Mouse (Mus musculus): Measurements from ENCODE around the gene Irf2.

Irf2 gene

DNA sequence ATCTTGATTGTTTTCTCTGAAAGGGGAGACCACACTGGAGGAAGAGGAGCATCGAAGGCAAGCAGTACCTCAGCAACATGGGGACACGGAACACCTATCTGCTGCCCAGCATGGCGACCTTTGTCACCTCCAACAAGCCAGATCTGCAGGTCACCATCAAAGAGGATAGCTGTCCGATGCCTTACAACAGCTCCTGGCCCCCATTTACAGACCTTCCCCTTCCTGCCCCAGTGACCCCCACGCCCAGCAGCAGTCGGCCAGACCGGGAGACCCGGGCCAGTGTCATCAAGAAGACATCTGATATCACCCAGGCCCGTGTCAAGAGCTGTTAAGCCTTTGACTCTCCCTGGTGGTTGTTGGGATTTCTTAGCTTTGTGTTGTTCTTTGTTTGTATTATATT lies 106.4 kb downstream of the Irf2 start:
- DNase-seq, result no peak

DNA sequence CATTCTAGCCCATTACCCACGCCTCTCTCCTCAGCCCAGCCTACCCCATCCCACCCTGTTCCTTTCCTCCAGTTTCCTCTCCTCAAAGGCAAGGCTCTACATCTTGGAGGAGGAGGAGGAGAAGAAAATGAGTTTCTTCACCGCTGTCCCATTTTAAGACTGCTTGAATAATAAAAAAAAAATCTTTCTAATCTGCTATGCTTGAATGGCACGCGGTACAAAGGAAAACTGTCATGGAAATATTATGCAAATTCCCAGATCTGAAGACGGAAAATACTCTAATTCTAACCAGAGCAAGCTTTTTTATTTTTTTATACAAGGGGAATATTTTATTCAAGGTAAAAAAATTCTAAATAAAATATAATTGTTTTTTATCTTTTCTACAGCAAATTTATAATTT lies 107.4 kb downstream of the Irf2 start:
- no peak for DNase-seq

DNA sequence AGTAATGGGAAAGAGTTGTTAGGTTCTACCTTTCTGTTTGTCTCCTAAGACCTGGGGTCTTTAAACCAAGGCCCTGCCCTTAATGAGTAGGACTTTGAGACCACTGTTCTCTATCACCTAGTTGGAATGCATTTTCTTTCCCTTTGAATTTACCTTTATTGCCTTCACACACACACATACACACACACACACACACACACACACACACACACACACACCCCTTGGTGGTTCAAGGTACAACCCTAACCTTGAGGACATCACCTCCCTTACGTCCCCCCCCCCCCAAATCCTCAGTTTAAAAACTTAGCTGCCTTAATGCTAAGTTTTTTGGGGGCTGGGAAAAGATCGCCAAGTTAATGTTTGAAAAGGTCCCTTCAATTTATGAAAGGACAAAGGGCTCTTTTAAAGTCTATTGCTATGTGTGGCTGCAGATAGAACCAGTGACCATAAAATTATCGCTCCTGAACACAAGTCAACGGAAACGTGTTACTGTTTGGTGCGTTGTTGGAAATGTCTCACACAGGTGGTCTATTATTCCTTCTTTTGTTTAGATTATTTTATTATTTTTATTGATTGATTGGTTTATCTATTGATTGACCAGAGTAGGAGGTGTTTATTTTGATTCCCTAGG lies 108.6 kb downstream of the Irf2 start:
- DNase-seq, result no peak

DNA sequence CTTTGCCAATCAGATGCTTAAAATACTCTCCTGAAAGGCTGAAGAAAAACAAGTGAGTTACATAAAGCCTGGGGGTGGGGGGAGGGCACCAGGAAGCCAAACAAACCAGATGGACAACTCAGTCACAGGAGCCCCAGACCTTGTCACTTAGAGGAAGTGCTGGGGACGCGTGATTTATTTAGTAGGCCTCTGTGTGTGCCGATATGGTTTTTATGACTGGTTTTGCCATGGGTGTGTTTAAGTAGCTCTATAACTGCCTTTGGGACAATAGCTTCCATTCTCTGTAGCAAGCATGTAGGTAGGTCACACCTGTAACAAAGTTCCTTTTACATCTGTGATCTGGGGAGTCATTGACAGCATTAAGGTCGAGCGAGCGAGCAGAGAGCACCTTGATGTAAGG lies 109.4 kb downstream of the Irf2 start:
- no peak for DNase-seq

DNA sequence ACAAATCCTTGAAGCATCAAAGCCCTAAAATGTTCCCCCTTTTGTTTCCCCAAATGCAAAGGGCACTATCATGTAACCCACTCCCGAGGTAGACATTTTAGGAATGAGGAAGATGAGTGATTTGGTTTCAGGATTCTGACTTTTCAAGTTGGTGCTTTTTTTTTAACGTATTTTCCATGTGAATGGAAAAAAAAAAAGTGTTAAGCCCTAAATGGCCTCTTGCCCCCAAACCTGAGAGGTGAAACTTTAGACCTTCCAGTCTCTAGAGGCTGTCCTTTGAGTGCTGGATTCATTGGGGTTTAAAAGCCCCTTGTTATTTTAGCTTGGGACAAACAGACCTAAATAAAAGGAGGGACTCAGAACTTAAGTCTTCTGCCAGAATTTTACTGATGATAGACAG lies 109.9 kb downstream of the Irf2 start:
- no peak for DNase-seq

- no peak for DNase-seq
Measured at GRCm38 (mm10) chr8:46850258-46850897, 110.8 kb downstream of the Irf2 start.

GRCm38 (mm10) chr8:46851560-46851959 lies 112.0 kb downstream of the Irf2 start:
- no peak for DNase-seq

DNA sequence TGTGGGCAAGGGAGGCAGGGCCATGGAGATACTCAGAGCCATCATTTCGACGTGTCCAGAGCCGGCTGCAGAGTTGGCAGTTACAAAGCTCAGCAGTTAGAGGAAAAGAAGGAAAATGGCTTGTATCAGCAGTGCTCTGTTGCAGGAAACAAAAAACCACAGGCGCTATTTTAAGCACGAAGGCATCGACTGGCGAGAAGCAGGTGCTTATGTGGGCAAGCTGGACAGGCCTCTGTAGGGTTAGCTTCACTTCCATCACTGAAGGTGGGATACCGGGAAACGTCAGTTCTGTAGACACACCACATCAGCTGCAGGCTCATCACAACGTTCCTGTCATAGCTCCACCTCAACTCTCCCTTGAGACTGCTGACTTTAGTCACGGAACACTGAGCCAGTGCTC lies 112.8 kb downstream of the Irf2 start:
- DNase-seq, result no peak

DNA sequence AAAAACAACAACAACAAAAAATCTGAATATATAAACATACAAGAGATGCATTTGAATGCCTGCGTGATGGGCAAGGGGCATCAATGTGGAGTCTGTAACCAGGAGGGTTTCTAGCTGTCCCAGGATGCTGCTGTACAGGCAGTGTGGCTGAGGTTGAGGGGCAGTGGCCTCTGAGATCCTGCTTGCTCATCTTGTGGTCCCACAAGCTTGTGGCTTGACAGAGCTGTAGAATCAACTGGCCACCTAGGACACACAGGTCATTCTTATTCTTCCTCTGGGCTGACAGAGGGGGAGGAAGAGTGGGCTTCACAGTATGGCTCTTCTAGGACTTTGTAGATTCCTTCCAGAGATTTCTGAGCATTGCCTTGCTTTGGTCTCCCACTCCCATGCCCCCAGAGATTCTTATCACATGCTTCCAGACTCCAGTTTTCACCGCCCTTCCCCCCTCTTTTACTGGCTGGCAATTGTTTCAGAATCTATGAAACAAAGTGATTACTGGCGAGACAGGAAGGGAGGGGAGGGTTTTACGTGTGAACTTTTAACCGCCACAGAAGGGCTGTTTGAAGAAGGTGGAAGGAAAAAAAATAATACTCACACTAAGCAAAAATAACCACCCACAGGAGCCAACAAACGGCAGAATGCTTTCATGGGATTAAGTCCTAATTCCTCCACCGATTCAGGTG lies 119.8 kb downstream of the Irf2 start:
- DNase-seq, result peak; percentile 31

DNA sequence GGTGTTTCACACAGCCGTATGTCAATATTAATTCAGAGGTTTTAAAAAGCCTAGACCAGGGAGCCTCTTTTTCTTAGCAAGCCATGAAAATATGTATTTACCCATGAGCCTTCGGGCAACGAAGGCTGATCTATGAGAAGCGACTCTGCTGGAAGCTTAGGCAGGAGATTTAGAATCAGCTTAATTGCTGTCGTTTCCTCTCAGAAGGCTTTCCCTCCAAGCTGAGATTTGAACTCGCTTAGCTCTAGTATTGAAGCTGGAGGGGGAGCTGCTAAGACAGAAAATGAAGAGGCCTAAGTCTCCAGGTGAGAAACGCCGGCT lies 120.3 kb downstream of the Irf2 start:
- DNase-seq, result no peak

- DNase-seq, result no peak
Measured at GRCm38 (mm10) chr8:46862508-46862907, 123.0 kb downstream of the Irf2 start.

- no peak for DNase-seq
Measured at GRCm38 (mm10) chr8:46865428-46865827, 125.9 kb downstream of the Irf2 start.

DNA sequence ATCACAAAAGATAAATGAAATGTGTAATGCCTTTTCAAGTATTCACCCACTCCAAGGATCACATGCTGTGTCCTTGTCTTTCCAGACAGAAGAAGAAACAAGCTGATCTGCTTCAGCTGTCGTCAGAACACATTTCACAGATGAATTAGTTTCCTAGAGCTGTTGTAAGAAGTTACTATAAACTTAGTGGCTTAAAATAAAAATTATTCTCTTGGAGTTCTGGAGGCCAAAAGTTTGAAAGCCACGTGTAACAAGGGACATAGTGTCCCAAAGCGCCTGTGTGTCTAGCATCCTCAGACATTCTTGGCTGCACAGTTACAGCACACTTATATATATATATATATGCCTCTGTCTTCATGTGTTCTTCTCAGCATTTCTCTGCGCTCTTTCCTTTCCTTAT lies 127.9 kb downstream of the Irf2 start:
- DNase-seq, result no peak

DNA sequence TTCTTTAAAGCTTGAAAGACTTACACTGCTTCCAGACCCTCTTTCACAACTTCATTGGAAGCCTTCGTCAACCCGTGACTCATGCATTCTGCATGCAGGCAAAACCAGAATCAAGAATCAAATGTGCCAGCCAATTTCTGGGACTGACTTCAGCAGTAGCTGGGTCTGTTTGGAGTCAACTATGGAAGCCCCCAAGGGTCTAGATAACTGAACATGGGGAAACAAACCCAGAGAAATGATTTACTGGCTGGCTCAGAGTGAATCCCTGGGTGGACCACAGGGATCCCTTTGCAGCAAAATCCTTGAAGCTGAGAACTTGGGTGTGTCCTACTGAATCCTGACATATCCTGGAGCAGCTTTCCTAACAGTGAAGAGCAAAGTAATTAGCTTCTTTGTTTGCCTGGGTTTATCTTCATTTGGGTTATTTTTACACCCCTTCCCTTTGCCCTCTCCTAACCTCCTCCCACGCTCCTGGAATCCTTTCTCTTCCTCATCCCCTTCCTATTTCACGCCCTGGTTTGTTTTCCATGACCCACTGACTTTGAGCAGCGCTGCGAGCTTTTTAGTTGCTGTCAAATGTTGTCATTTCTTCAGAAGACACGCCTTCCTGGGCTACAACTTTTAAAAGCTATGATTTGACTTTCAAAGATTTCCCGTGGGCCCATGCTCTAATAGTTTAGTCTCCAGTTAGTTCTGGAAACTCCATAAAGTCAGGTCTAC lies 129.0 kb downstream of the Irf2 start:
- no peak for DNase-seq

- DNase-seq, result no peak
Measured at GRCm38 (mm10) chr8:46869521-46869925, 130.0 kb downstream of the Irf2 start.

DNA sequence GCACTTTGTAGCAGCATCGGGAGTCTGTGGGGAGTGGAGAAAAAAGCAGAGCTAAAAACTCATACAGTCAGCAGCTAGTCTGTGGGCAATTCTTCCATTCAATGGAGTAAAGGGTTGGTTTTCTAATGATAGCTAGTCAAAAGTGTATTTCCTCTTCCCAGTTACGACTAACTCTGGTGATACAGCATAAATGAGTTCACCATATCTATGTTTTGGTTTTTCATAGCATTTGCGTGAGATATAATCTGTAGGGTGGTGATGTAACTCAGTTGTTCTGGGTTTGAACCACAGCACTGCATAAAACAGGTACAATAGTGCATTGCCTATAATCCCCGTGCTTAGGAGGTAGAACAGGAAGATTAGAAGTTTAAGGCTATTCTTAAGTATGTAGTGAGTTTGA lies 131.6 kb downstream of the Irf2 start:
- DNase-seq, result no peak

DNA sequence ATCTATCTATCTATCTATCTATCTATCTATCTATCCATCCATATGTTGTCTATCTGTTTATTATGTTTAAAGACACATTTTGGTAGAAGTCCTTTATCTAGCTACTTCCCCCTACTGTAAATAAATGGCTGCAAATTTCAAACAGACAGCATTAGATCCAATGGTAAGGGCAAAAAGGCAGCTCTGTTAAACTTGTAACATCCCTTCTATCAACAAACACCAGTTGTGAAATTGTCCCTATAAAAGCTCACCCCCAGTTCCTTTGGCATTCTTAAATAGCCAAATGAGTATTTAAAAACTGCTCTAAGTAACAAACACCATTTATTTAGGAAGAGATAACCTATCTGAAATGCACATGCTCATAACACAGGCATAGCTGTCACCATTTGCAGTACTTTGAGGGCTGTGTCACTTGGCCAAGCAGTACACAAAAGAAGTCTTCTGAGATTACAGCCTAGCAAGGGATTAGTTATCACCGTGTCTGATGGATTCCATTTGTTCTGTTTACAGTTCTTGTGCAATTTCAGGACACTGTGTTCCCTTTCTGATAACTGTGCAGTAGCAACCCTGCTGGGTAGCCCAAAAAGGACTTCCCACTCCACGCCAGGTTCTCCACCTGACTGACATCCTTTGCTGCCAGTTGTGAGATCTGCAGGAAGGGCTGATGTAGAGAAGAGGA lies 136.2 kb downstream of the Irf2 start:
- no peak for DNase-seq

GRCm38 (mm10) chr8:46881348-46881747 lies 141.8 kb downstream of the Irf2 start:
- DNase-seq, result no peak

GRCm38 (mm10) chr8:46881755-46882419 lies 142.4 kb downstream of the Irf2 start:
- DNase-seq, result no peak

GRCm38 (mm10) chr8:46882743-46883142 lies 143.2 kb downstream of the Irf2 start:
- DNase-seq, result peak; percentile 28

- no peak for DNase-seq
Measured at GRCm38 (mm10) chr8:46883232-46884000, 143.9 kb downstream of the Irf2 start.

- no peak for DNase-seq
Measured at GRCm38 (mm10) chr8:46885786-46886185, 146.3 kb downstream of the Irf2 start.
